Mouse (Mus musculus): ENCODE results near the gene 4931422A03Rik. TPM values are rescaled to one million over a fixed set of nuclear protein-coding genes. Genes with fewer than 3 reads are reported as not detected.

Gene 4931422A03Rik
- total and polyA plus RNA-seq, 3 experiments = 0.50 to 4.9 TPM; not detected in 1

GRCm38 (mm10) chr2:104030381-104030780, 2.2 kb upstream of the 4931422A03Rik start:
- no peak overlapping the region for H3K27ac ChIP-seq (ENCODE audit: control insufficient read depth, low read depth, low read length)

GRCm38 (mm10) chr2:104029074-104029473, 913 bp upstream of the 4931422A03Rik start:
- TF ChIP-seq GABPA (IDR thresholded peaks at IDR 0.05; ENCODE audit: low read depth, low read length) = no peak
- TF ChIP-seq TAL1 (IDR thresholded peaks at IDR 0.05; ENCODE audit: low read length) = peak; percentile 89
- peak; percentile 78 for TF ChIP-seq ETS1 (IDR thresholded peaks at IDR 0.05; ENCODE audit: low read depth, low read length)
- TF ChIP-seq KAT2A (conservative IDR thresholded peaks at IDR 0.05; ENCODE audit: low read depth, low read length) = no peak
- TF ChIP-seq RAD21 (IDR thresholded peaks at IDR 0.05; ENCODE audit: low read depth, low read length) = no peak
- peak; percentile 86 for TF ChIP-seq MAX (IDR thresholded peaks at IDR 0.05; ENCODE audit: low read length)
- peak; percentile 92; the same call in 1 of the 2 replicates for TF ChIP-seq MXI1 (IDR thresholded peaks at IDR 0.05; ENCODE audit: low read depth, low read length)
- TF ChIP-seq EP300 (IDR thresholded peaks at IDR 0.05; ENCODE audit: low read depth in 1 of 2, low read length in 2 of 2) = peak; percentile 65 to 81
- TF ChIP-seq TCF12 (IDR thresholded peaks at IDR 0.05; ENCODE audit: low read depth, low read length) = peak; percentile 88
- TF ChIP-seq BHLHE40 (IDR thresholded peaks at IDR 0.05; ENCODE audit: borderline replicate concordance, low read depth, low read length) = peak; percentile 73; the same call in 1 of the 2 replicates
- peak; percentile 90 for TF ChIP-seq MYC (IDR thresholded peaks at IDR 0.05; ENCODE audit: low read depth, low read length)
- no peak for TF ChIP-seq MEF2A (IDR thresholded peaks at IDR 0.05; ENCODE audit: extremely low read depth, insufficient replicate concordance, low read depth, low read length, poor library complexity, severe bottlenecking)
- peak; percentile 92 for TF ChIP-seq SIN3A (IDR thresholded peaks at IDR 0.05; ENCODE audit: low read length)
- no peak for TF ChIP-seq ELF1 (IDR thresholded peaks at IDR 0.05; ENCODE audit: low read depth, low read length)
- TF ChIP-seq GATA1 (IDR thresholded peaks at IDR 0.05; ENCODE audit: low read depth, low read length) = peak; percentile 86
- no peak for TF ChIP-seq POLR2AphosphoS5 (IDR thresholded peaks at IDR 0.05; ENCODE audit: borderline replicate concordance, low read depth, low read length)
- TF ChIP-seq HCFC1 (IDR thresholded peaks at IDR 0.05; ENCODE audit: low read depth, low read length) = peak; percentile 29; the same call in 1 of the 2 replicates
- TF ChIP-seq MAZ (IDR thresholded peaks at IDR 0.05; ENCODE audit: low read depth, low read length) = 0 out of 2 replicates have a peak, but pooled peaks have one; percentile 40
- TF ChIP-seq MAFK (IDR thresholded peaks at IDR 0.05; ENCODE audit: borderline replicate concordance, low read depth, low read length) = peak; percentile 16; the same call in 1 of the 2 replicates
- 0 out of 2 replicates have a peak, but pooled peaks have one; percentile 28 for TF ChIP-seq NELFE (IDR thresholded peaks at IDR 0.05; ENCODE audit: low read depth, low read length)
- peak; percentile 50; the same call in 1 of the 2 replicates for TF ChIP-seq RCOR1 (IDR thresholded peaks at IDR 0.05; ENCODE audit: low read depth, low read length)
- no peak for TF ChIP-seq UBTF (IDR thresholded peaks at IDR 0.05; ENCODE audit: borderline replicate concordance, insufficient read depth, low read depth, low read length)
- no peak overlapping the region for H3K27ac ChIP-seq (ENCODE audit: control insufficient read depth, low read depth, low read length)
- peak overlapping the region; percentile 88 for H3K9ac ChIP-seq (ENCODE audit: control insufficient read depth, low read depth, low read length, poor library complexity, severe bottlenecking)

More at GRCm38 (mm10) chr2:104030381-104030780, 2.2 kb upstream of the 4931422A03Rik start:
- H3K9me3 ChIP-seq (replicated peaks; ENCODE audit: insufficient read depth, low read length) = no peaks in the 10 kb centered on the region
- peaks cover 16% of the 10 kb centered on the region for H3K79me2 ChIP-seq (ENCODE audit: control insufficient read depth, insufficient read depth, low read length, poor library complexity)
- peaks cover 2 to 14% of the 10 kb centered on the region in 2 experiments for H3K36me3 ChIP-seq (ENCODE audit: control insufficient read depth in 1 of 2, insufficient read depth in 2 of 2, low read length in 2 of 2)
- H3K4me1 ChIP-seq (ENCODE audit: control insufficient read depth in 1 of 2, insufficient read depth in 2 of 2, low read length in 2 of 2) = peaks cover 8 to 11% of the 10 kb centered on the region in 2 experiments
- TF ChIP-seq RCOR1 (IDR thresholded peaks at IDR 0.05; ENCODE audit: low read depth, low read length) (no peak), POLR2AphosphoS2 (IDR thresholded peaks at IDR 0.05; ENCODE audit: low read length) (no peak), UBTF (IDR thresholded peaks at IDR 0.05; ENCODE audit: borderline replicate concordance, insufficient read depth, low read depth, low read length) (no peak), E2F4 (IDR thresholded peaks at IDR 0.05; ENCODE audit: borderline replicate concordance, low read depth, low read length) (no peak), KAT2A (conservative IDR thresholded peaks at IDR 0.05; ENCODE audit: low read depth, low read length) (no peak), SIN3A (IDR thresholded peaks at IDR 0.05; ENCODE audit: low read length) (no peak), MAX (IDR thresholded peaks at IDR 0.05; ENCODE audit: low read length) (no peak), MAFK (IDR thresholded peaks at IDR 0.05; ENCODE audit: borderline replicate concordance, low read depth, low read length) (no peak), BHLHE40 (IDR thresholded peaks at IDR 0.05; ENCODE audit: borderline replicate concordance, low read depth, low read length) (no peak), MYC (IDR thresholded peaks at IDR 0.05; ENCODE audit: low read depth, low read length) (no peak), POLR2AphosphoS5 (IDR thresholded peaks at IDR 0.05; ENCODE audit: borderline replicate concordance, low read depth, low read length) (no peak), HCFC1 (IDR thresholded peaks at IDR 0.05; ENCODE audit: low read depth, low read length) (no peak), SMC3 (IDR thresholded peaks at IDR 0.05; ENCODE audit: low read depth, low read length) (no peak), MYB (IDR thresholded peaks at IDR 0.05; ENCODE audit: low read depth, low read length) (no peak), TBP (IDR thresholded peaks at IDR 0.05; ENCODE audit: low read depth, low read length) (no peak), ZMIZ1 (IDR thresholded peaks at IDR 0.05; ENCODE audit: low read depth, low read length) (no peak), GABPA (IDR thresholded peaks at IDR 0.05; ENCODE audit: low read depth, low read length) (no peak), EP300 (IDR thresholded peaks at IDR 0.05; ENCODE audit: low read depth in 1 of 2, low read length in 2 of 2) (no peak), TCF12 (IDR thresholded peaks at IDR 0.05; ENCODE audit: low read depth, low read length) (no peak), POLR2A (IDR thresholded peaks at IDR 0.05; ENCODE audit: control insufficient read depth in 1 of 2, insufficient read depth in 1 of 2, low read depth in 1 of 2, low read length in 2 of 2, poor library complexity in 1 of 2) (no peak)
- no peak for DNase-seq (ENCODE audit: low read depth, low spot score)
- H3K27me3 ChIP-seq (ENCODE audit: control insufficient read depth in 1 of 2, insufficient read depth in 2 of 2, low read length in 2 of 2) = no peaks in the 10 kb centered on the region
- H3K9ac ChIP-seq (ENCODE audit: control insufficient read depth, low read depth, low read length, poor library complexity, severe bottlenecking) = no peak overlapping the region
- no peak overlapping the region for H3K4me3 ChIP-seq (ENCODE audit: control insufficient read depth in 1 of 2, insufficient read depth in 1 of 2, low read depth in 2 of 2, low read length in 2 of 2)

More at GRCm38 (mm10) chr2:104029074-104029473, 913 bp upstream of the 4931422A03Rik start:
- H3K9me3 ChIP-seq (replicated peaks; ENCODE audit: insufficient read depth, low read length) = no peaks in the 10 kb centered on the region
- peaks cover 16% of the 10 kb centered on the region for H3K79me2 ChIP-seq (ENCODE audit: control insufficient read depth, insufficient read depth, low read length, poor library complexity)
- peak overlapping the region; percentile 97 to 100; a peak in 3 of 4 replicates for H3K4me3 ChIP-seq (ENCODE audit: control insufficient read depth in 1 of 2, insufficient read depth in 1 of 2, low read depth in 2 of 2, low read length in 2 of 2)
- H3K27me3 ChIP-seq (ENCODE audit: control insufficient read depth in 1 of 2, insufficient read depth in 2 of 2, low read length in 2 of 2) = no peaks in the 10 kb centered on the region
- H3K36me3 ChIP-seq (ENCODE audit: control insufficient read depth in 1 of 2, insufficient read depth in 2 of 2, low read length in 2 of 2) = peaks cover 2 to 14% of the 10 kb centered on the region in 2 experiments
- peaks cover 8 to 11% of the 10 kb centered on the region in 2 experiments for H3K4me1 ChIP-seq (ENCODE audit: control insufficient read depth in 1 of 2, insufficient read depth in 2 of 2, low read length in 2 of 2)
- peak; percentile 73 for DNase-seq (ENCODE audit: low read depth, low spot score)
